Mouse (Mus musculus): Measurements from ENCODE around the gene Gsg1l. TPM values are rescaled to one million over a fixed set of nuclear protein-coding genes. Genes with fewer than 3 reads are reported as not detected.
A peak's percentile ranks its signal among the peaks of the same experiment; 100 is the strongest.

Gene Gsg1l
- total RNA-seq (2014; fragmentation: Nextera tagmentation) (not detected in 2 replicates), total RNA-seq (2017) (not detected in 2 replicates)

DNA sequence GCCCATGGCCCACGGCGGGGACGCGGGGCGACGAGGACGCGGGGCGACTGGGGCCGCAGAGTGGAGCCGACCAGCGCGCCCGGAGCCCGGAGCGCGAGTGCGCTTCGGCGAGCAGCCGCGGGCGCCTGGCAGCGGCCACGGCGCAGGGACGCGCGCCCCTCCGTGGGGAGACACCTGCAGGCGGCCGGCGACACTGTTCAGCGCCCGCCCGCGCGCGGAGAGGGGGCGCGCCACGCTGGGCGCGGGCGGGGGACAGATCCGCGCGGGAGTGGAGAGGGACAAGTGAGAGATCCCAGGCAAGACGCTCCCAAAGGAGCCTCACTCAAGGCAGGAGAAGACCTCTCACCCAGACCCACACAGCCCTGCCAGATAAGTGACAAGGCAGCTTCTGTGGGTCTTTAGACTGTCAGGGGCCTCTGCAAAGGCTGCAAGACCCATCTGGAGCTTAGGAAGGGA is at the start of gene Gsg1l:
TSS of gene Gsg1l (minus strand) at position 126 of the 456 bp plus-strand sequence.
- no peak for ATAC-seq (replicated peaks; ENCODE audit: low FRiP score, low TSS enrichment, poor library complexity, severe bottlenecking)

DNA sequence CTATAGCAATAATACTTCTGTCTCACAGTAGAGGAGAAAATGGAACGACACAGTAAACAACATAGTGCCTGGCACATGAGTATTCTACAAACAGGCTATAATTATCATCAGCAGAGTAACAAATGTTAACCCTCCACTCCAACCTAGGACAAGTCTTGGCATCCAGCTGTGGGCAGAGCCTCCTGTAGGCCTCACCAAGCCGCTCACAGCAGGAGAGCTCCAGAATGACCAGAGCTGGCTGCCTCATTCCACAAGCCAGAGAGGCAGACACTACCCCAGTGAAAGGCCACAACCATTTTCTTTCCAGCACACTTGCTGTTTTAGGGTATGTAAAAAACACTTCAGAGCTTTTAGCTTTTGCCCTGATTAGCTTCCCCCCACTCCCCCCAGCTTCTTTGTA is 45.5 kb upstream of the Gsg1l start:
- ATAC-seq (replicated peaks; ENCODE audit: low FRiP score, low TSS enrichment, poor library complexity, severe bottlenecking): no peak

DNA sequence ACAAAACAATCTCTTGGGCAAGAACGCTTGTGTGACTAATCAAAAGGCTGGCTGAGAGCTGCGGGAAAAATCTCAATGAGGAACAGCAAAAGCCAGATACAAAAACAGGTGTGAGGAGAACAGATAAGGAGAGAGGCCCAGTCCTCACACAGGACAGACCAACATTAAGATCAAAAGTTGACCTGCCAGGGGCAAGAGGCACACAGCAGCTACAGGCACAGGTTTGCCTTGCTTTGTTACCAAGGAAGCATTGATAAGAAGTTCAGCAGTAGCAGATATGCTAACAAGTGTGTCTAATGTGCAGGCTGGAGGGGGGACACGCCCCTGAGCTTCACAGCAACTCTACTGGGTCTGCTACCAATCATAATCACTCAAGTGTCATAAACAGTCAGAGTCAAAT is 44.3 kb upstream of the Gsg1l start:
- ATAC-seq (replicated peaks; ENCODE audit: low FRiP score, low TSS enrichment, poor library complexity, severe bottlenecking): peak; percentile 96

DNA sequence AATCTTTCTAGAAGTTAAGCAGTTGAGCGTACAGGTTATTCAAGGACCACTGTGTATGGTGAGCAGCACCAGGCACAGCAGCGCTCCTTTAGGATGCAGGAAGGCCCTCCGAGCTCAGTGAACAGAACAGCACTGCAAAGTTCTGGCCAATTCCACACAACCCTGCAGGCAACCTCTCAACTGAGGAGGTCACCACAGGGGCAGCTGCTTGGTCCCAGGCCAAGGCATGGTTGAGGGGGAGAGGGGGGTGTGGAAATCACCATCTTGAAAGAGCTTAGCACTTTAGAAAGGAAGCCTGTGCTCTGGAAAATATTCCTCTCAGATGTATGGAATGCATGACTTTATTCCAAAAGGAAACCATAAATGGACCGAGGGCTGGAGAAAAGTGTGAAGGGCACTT is 39.3 kb upstream of the Gsg1l start:
- ATAC-seq (replicated peaks; ENCODE audit: low FRiP score, low TSS enrichment, poor library complexity, severe bottlenecking): no peak

DNA sequence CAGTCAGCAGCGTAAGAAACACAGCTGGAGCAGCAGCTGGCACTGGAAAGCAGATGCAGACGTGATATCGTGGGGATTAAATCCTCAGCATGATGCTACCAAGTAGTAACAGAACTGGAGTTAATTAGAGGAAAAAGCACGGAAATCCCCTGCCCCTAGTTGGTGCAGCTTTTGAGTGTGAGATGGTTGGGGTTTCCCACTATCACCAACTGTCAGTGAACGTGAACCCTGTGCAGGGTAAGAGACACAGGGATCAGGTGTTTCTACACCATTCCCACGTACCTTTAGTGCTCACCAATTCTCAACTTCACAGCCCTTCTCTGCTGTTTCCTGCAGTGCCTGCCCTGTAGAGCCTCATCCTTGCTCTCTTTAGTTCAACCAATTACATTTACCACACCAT is 37.6 kb upstream of the Gsg1l start:
- no peak for ATAC-seq (replicated peaks; ENCODE audit: low FRiP score, low TSS enrichment, poor library complexity, severe bottlenecking)

DNA sequence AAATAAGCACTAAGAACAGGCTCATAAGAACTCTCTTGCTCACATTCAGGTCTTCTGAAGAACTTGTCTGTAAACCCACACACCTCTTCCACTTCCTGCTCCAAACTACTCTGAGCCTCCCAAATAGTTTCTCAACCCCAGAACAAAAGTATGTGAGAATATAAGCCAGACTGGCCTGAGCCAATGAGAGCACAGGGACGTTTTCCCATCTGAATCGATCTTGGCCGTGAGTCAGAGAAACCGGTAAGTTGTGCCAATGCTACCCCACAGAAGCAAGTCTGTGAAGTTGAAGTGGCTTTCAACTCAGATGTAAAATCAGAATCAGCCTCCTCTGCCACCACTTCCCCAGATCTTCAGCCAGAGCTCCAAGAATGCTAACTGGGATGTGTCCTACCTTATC is 31.1 kb upstream of the Gsg1l start:
- ATAC-seq (replicated peaks; ENCODE audit: low FRiP score, low TSS enrichment, poor library complexity, severe bottlenecking): no peak

DNA sequence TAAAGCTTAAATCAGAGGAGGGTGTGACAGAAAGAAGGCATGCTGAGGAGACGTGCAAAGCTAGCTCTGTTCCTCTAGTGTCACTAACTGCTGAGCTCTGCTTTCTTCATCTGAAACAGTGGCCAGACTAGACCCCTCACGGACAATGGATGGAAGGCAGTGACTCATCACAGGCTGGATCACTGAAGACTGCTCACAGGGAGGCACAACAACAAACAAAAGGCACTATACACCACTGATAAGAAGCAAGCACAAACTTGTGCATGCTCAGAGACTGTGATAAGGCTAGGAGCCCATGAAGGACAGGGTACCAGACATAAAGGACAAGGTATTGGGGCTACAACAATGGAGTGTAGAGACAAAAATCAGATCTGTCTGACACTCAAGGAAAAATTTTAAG is 29.0 kb upstream of the Gsg1l start:
- peak; percentile 50; the same call in 1 of the 2 replicates for ATAC-seq (replicated peaks; ENCODE audit: low FRiP score, low TSS enrichment, poor library complexity, severe bottlenecking)

DNA sequence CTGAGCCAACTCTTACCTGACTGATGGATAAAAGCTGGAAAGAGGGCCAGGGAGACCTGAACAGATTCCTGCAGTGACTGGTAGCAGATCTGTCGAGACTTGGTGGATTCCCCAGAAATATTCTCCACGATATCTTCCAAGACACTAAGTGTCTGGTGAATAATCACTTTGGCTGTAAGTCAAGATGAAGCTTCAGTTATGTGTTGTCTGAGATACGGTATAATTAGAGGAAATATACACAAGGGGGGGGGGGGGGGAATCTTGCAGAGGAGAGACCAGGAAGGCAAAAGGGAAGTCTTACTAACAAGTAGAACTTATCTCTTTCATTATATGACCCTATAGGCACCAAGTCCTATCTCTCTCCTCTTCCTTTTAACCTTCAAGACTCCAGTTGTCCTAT is 27.7 kb upstream of the Gsg1l start:
- ATAC-seq (replicated peaks; ENCODE audit: low FRiP score, low TSS enrichment, poor library complexity, severe bottlenecking): no peak

DNA sequence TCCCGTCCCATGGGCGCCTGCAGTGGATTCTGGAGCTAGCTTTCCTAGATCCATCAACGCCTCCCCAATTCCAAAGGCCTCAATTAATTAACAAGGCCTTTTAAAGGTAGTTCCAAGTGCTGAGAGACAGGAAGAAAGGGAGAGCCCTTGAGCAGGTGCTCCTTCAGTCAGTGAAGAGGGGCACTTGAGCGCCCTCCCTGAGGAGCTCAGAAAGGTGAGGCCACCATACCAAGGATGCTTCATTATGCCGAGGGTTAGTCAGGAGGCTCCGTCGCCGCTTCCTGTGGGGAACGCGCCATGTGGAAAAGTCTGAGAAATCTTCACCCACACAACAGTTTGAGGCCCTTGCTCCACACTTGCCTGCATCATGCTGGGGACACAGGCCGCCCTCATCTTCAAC is 18.2 kb upstream of the Gsg1l start:
- ATAC-seq (replicated peaks; ENCODE audit: low FRiP score, low TSS enrichment, poor library complexity, severe bottlenecking): no peak

DNA sequence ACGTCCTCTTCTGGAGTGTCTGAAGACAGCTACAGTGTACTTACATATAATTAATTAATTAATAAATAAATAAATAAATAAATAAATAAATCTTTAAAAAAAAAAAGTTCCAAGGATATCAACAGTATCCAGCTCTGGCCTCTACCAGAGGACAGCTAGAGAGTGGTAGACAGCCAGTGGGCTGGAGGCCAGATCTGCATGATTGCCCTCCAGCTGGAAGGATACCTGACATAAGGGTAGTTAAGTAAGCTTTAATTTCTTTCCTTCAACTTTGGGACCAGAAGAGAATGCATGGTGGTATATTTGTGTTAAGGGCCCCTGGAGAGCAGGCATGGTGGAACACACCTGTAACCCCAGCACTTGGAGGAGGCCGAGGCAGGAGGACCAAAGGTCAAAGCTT is 17.6 kb upstream of the Gsg1l start:
- ATAC-seq (replicated peaks; ENCODE audit: low FRiP score, low TSS enrichment, poor library complexity, severe bottlenecking): no peak

DNA sequence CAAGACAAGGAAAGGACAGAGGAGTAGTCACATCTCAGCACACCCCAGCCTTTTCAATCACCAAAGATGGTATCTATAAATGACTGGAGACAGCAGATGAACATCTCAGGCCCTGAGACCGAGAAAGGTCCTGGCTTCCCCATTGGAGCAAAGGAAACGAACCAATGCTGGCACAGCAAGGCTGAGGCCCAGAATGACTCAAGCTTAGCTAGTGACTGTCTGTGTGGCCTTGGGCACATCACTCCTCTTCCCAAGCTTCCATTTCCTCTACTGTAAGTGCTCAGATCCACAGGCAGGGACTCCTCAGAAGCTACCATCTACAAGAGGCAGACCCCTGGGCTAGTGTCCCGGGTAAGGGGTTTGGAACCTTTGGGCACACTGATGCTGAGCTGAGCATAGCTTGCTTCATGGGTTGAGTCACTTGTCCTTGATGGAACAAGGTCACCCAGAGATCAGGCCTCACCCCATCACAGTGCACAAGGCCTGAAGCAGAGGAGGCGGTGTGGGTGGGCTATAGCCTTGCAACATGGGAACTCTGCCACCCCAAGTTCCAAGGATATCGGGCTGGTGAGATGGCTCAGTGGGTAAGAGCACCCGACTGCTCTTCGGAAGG is 17.1 kb upstream of the Gsg1l start:
- no peak for ATAC-seq (replicated peaks; ENCODE audit: low FRiP score, low TSS enrichment, poor library complexity, severe bottlenecking)

DNA sequence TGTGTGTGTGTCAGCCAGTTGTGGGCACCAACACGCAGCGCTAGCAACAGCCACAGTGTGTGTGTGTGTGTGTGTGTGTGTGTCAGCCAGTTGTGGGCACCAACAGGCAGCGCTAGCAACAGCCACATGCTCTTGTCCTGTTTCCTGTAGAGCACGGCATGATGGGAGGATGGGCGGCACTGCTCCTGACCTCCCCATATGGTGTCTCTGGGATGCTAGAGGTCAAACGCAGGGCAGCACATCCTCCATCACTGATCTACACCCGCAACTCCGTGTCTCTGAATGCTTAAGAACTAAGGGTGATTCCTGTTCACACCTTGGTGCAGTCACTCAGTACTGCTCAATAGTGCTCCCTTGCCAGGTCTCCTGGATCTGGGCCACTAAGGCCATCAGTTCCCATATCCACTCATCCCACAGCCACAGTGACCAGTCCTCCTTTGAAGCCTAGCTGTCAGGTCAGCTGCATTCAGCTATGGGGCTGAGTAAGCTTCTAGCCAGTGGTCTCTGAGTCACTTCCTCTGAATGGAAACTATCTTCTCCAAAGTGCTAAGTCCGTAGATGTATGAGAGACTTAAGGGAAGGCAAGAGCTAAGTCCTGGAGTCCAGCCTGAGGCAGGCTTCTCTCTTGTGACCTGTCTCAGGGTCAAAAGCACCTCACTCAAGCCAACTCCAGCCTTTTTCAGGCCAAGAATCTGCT is 15.2 kb upstream of the Gsg1l start:
- ATAC-seq (replicated peaks; ENCODE audit: low FRiP score, low TSS enrichment, poor library complexity, severe bottlenecking): no peak

DNA sequence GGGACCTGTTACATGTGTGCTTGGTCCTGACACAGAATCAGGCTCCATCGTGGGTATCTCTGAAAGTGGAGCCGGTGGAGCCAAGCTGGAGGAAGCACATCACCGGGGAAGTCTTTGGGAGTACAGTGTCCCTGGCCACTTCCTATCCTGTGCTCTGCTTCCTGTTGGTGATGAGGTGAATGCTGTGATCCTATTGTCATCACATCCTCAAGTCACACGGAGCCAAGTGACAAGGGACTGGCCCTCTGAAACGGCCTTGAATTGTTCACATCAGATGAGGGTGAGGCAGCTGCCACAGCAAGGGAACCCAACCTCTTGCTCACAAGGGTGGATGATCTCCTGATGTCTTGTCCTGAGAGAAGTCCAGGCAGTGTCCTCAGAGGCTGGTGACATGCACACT is 14.4 kb upstream of the Gsg1l start:
- peak; percentile 12; the same call in 1 of the 2 replicates for ATAC-seq (replicated peaks; ENCODE audit: low FRiP score, low TSS enrichment, poor library complexity, severe bottlenecking)

DNA sequence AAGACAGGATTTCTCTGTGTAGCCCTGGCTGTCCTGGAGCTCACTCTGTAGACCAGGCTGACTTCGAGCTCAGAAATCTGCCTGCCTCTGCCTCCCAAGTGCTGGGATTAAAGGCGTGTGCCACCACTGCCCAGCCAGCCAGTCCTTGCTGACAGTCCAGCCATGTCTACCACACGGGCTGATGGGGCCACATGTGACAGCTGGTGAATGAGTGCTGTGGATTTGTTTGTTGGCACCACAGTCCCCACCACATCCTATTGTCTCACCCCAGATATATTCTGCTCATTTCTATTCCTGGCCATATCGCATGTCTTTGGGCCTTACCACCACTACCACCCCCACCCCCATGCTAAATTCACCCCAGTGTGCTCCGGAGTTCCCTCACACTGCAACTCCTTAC is 12.5 kb upstream of the Gsg1l start:
- ATAC-seq (replicated peaks; ENCODE audit: low FRiP score, low TSS enrichment, poor library complexity, severe bottlenecking): no peak

DNA sequence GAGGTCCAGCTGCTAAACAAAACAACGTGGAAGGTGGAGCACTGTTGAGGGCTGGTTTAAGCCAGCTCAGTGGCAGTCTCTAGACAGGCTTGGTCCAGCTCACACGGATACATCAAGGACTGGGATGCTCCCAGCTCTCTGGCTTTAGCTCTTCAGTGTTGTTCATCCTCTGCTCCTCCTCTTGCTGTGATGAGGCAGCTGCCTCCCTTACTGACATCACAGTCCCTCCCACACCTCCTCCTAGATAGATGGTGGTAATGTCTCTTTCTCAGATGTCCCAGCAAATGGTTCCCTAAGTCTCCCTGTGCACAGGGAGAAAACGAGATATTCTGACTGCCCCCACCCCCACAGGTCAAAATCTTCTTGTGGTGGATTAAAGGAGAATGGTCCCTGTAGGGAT is 11.0 kb upstream of the Gsg1l start:
- ATAC-seq (replicated peaks; ENCODE audit: low FRiP score, low TSS enrichment, poor library complexity, severe bottlenecking): no peak

DNA sequence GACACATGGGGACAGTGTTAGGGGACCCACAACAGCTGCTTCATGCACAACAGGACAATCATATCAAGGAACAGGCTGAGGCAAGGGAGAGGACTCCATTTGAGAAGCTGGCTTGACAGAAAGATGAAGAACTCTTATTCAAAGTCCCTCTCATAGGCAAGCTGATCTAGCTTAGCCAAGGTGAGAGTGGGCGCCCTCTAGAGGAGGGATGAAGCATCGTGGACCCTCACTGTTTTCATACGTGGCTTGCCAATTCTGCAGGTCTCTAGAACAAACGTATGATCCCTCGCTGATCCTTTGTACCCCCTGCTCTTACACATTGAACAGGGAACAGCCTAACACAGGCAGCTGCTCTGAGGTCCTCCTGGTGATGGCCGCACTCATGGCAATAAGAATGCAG is 7.6 kb upstream of the Gsg1l start:
- ATAC-seq (replicated peaks; ENCODE audit: low FRiP score, low TSS enrichment, poor library complexity, severe bottlenecking): peak; percentile 51

DNA sequence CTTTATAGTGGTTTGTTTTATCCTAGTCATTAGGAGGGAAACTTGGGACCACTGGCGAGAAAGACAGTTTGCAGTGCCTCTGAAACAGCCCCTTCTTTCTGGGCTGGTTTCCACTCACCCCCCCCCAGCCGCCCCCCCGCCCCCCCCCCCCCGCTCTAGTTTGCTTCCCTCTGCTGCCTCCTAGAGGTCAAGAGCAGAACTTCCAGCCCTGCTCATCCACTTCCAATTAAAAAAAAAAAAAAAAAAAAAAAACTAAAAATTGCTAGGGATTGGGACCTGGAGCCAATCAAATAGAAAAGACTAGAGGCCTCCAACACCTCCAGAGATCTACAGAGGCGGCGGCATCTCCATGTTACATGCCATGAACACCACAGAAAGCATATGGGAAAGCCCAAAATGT is 5.9 kb upstream of the Gsg1l start:
- ATAC-seq (replicated peaks; ENCODE audit: low FRiP score, low TSS enrichment, poor library complexity, severe bottlenecking): no peak

DNA sequence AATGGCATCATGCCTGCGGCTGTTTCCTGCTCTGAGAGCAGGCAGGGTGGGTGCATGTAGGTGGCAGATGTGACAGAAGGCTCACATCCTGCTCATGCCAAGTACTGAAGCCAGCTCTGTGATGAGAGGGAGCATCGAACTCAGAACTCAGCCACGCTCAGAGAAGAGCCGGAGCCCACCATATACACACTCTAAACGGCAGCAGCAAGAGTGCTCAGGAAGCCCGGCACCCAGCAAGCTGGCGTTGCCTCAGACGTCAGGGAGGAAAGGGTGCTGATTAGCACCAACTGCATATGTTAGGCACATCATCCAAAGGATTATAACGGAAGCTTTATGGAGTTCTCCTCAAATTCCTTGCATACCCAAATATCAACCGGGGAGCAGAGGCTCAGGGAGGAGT is 5.4 kb upstream of the Gsg1l start:
- no peak for ATAC-seq (replicated peaks; ENCODE audit: low FRiP score, low TSS enrichment, poor library complexity, severe bottlenecking)

DNA sequence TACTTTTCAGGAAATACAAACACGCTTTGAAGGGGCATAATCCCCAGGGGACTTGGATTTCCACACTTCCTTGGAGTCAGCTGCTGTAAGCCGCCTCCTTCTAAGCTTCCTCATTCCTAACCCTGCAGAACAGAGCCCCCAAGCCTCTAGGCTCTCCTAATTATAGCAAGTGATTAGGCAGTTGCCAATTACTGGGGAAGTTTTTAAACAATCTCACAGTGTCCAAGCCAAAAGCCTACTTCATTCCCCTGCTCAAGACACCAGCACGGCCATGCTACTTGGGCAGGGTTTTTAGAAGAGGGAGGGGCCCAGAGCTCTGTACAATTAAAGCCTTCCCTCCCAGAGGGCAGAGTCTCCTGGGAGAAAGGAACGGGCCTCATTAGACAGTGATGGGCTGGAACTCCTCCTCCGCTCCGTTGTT is 4.1 kb upstream of the Gsg1l start:
- no peak for ATAC-seq (replicated peaks; ENCODE audit: low FRiP score, low TSS enrichment, poor library complexity, severe bottlenecking)

DNA sequence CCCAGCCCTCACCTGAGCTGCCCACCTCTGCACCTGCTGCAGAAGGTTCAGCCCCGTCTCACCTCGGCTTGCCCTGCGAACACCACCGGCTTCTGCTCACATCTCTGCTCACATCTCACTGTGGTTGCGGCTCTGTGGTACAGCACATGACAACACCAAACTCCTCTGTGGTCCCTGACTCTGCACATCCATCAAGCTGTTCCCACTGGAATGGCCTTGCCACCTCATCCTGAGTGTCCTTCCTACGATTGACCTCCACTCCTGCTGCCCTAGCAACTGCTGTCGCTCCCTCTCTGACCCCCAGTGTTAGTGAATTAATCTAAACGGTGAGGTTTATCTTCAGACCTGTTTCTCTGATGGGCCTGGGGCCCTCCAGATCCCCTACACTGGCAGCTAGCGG is 2.9 kb upstream of the Gsg1l start:
- no peak for ATAC-seq (replicated peaks; ENCODE audit: low FRiP score, low TSS enrichment, poor library complexity, severe bottlenecking)

DNA sequence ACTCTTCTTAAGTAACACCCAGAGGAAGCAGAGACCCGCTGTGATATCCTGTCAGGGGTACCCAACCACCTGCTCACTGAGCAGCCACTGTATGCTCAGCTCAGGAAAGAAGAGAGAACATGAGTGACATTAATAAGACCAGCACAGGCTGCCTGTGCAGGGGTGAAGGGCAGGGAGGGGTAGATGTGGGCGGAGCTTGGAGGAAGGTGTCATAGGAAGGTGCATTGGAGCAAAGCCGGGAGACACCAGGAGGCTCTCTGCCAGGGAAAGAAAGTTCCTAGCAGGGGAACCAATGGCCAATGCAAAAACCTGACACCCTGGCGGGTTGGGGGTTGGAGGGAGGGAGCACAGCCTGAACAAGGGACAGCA is 1.8 kb upstream of the Gsg1l start:
- no peak for ATAC-seq (replicated peaks; ENCODE audit: low FRiP score, low TSS enrichment, poor library complexity, severe bottlenecking)

Measured in megakaryocyte-erythroid progenitor cell, adult 5-6 weeks (primary cell).